Mouse (Mus musculus): ENCODE results near the gene Rbbp5. TPM values are rescaled to one million over a fixed set of nuclear protein-coding genes. Genes with fewer than 3 reads are reported as not detected.
"Not testable (repeated sequence)": the region's sequence is repeated elsewhere in the genome, so short reads cannot be mapped to it uniquely, and the experiment has no call there.

Rbbp5 gene
- polyA plus RNA-seq, 1 experiment from 2014 or later: 47.3 TPM

DNA sequence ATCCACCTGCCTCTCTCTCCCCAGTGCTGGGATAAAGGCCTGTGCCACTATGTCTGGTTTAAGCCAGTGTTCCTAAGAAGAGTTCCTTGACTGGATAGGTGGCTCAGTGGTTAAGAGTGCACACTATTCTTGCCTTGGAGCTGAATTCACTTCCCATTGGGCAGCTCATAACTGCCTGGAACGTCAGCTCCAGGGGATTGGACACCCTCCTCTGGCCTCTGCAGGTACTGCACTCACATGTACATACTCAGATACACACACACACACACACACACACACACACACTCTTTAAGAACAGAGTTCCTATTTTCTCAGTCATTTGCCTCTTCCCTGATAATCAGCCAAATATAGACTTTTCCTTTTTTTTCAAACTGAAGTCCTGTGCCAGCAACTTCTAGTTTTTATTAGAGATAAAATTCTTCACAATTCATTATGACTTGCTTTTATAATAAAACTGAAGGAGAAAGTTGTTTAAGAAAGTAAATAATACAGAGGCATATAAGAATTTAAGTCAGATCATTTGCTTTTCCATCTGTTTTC, 36.2 kb upstream of the Rbbp5 start:
- Histone ChIP-seq H3K27me3 (ENCODE audit: control insufficient read depth, insufficient read depth, low read length) (no peaks in the 10 kb centered on the region), H3K9ac (ENCODE audit: low read depth, low read length) (no peak overlapping the region), H3K4me1 (ENCODE audit: control insufficient read depth, insufficient read depth, low read length) (no peaks in the 10 kb centered on the region), H3K36me3 (ENCODE audit: control insufficient read depth, insufficient read depth, low read length) (peaks cover 30% of the 10 kb centered on the region; the same call in 1 of the 2 replicates), H3K27ac (ENCODE audit: low read depth, low read length) (no peak overlapping the region), H3K4me3 (ENCODE audit: low read length) (no peak overlapping the region), H3K4me2 (replicated peaks; ENCODE audit: low read depth, low read length) (no peak overlapping the region), H3K9me3 (ENCODE audit: control insufficient read depth, low read length) (no peaks in the 10 kb centered on the region; the same call in 1 of the 2 replicates)
- WGBS: 68% methylated on average over 1 of the region's 1 CpGs
- no peak for ATAC-seq (ENCODE audit: low FRiP score, low TSS enrichment)

DNA sequence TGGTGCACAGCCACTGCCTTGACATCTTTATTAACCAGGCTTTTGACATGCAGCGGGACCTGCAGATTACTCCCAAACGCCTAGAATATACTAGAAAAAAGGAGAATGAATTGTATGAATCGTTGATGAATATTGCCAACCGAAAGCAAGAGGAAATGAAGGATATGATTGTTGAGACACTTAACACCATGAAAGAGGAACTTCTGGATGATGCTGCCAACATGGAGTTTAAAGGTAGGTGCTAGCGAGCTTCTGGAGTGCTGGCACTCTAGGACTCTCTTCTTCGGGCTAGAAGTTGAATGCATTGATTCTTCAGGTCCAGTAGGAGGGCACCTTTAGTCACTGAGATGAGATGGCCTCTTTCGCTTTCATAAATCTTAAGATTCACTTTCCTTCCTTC, 27.4 kb upstream of the Rbbp5 start:
- no peak overlapping the region for H3K4me2 ChIP-seq (replicated peaks; ENCODE audit: low read depth, low read length)
- WGBS: 90% methylated on average over 7 of the region's 7 CpGs
- no peak overlapping the region for H3K27ac ChIP-seq (ENCODE audit: low read depth, low read length)
- H3K4me1 ChIP-seq (ENCODE audit: control insufficient read depth, insufficient read depth, low read length): no peaks in the 10 kb centered on the region
- ATAC-seq (ENCODE audit: low FRiP score, low TSS enrichment): no peak
- peaks cover 34% of the 10 kb centered on the region for H3K36me3 ChIP-seq (ENCODE audit: control insufficient read depth, insufficient read depth, low read length)
- H3K4me3 ChIP-seq (ENCODE audit: low read length): no peak overlapping the region
- no peaks in the 10 kb centered on the region for H3K27me3 ChIP-seq (ENCODE audit: control insufficient read depth, insufficient read depth, low read length)
- no peak overlapping the region for H3K9ac ChIP-seq (ENCODE audit: low read depth, low read length)
- no peaks in the 10 kb centered on the region for H3K9me3 ChIP-seq (ENCODE audit: control insufficient read depth, low read length)

DNA sequence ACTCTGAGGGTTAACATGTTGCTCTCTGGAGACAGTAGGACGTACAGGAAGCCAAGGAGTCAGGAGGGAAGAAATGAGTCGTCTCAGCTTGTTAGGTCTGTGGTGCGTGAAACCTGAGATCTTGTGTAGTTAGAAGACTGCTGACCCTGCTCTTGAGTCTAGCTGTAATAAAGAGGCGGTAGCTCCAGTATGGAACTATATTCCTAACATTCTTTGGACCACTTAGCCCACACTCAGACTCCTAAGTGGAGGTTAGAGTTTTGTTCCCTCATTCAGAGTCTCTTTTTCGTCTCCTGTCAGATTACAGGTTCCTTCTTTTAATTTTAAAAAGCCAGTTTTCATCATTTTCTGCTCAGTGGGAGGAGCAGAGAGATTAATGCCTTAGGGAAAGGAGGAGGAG, 12.5 kb upstream of the Rbbp5 start:
- no peaks in the 10 kb centered on the region for H3K27me3 ChIP-seq (ENCODE audit: control insufficient read depth, insufficient read depth, low read length)
- WGBS: 53% methylated on average over 5 of the region's 5 CpGs
- no peak overlapping the region for H3K27ac ChIP-seq (ENCODE audit: low read depth, low read length)
- H3K4me1 ChIP-seq (ENCODE audit: control insufficient read depth, insufficient read depth, low read length): no peaks in the 10 kb centered on the region
- H3K4me2 ChIP-seq (replicated peaks; ENCODE audit: low read depth, low read length): no peak overlapping the region
- no peak for ATAC-seq (ENCODE audit: low FRiP score, low TSS enrichment)
- no peak overlapping the region for H3K9ac ChIP-seq (ENCODE audit: low read depth, low read length)
- peaks cover 36% of the 10 kb centered on the region for H3K36me3 ChIP-seq (ENCODE audit: control insufficient read depth, insufficient read depth, low read length)
- no peaks in the 10 kb centered on the region for H3K9me3 ChIP-seq (ENCODE audit: control insufficient read depth, low read length)
- H3K4me3 ChIP-seq (ENCODE audit: low read length): no peak overlapping the region

DNA sequence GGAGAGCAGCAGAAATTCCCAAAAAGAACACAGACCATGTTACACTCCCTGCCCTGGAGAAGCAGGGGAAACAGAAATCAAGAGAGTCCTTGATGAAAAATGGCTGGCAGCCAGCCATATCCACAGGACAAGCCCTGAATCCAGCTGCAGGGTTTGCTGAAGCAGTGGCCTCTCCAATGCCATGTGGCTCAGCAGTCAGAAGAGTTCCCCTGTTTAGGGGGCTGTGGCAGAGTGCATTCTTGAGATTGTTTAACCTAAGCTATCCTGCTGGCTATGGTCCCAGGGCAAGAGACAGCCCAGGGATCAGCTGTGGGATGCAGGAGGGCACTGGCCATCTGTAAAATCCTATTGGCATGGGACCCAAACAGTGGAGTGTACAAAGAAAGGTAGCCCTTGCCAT, 8.2 kb upstream of the Rbbp5 start:
- Histone ChIP-seq H3K9me3 (ENCODE audit: control insufficient read depth, low read length) (no peaks in the 10 kb centered on the region), H3K9ac (ENCODE audit: low read depth, low read length) (no peak overlapping the region), H3K4me1 (ENCODE audit: control insufficient read depth, insufficient read depth, low read length) (no peaks in the 10 kb centered on the region), H3K27me3 (ENCODE audit: control insufficient read depth, insufficient read depth, low read length) (no peaks in the 10 kb centered on the region), H3K4me3 (ENCODE audit: low read length) (no peak overlapping the region), H3K36me3 (ENCODE audit: control insufficient read depth, insufficient read depth, low read length) (peaks cover 15% of the 10 kb centered on the region), H3K27ac (ENCODE audit: low read depth, low read length) (no peak overlapping the region), H3K4me2 (replicated peaks; ENCODE audit: low read depth, low read length) (no peak overlapping the region)
- no peak for ATAC-seq (ENCODE audit: low FRiP score, low TSS enrichment)

DNA sequence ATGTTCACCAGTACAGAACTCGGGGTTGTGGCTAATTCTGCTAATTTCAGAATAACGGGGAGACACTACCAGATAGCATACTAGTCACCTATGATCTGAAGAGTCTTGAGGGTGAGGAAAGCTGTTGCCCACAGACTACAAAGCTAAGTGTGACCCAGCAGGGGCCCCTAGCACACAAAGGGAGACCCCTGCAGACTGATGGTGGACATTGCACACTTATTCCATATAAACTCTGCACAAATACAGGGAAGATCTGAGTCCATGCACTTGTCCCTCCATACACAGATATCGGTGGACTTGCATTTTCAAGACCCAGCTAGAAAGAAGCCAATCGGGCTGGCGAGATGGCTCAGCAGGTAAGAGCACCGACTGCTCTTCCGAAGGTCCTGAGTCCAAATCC, 7.6 kb upstream of the Rbbp5 start:
- Histone ChIP-seq H3K4me1 (ENCODE audit: control insufficient read depth, insufficient read depth, low read length) (no peaks in the 10 kb centered on the region), H3K4me2 (replicated peaks; ENCODE audit: low read depth, low read length) (no peak overlapping the region), H3K9ac (ENCODE audit: low read depth, low read length) (no peak overlapping the region), H3K27ac (ENCODE audit: low read depth, low read length) (no peak overlapping the region), H3K4me3 (ENCODE audit: low read length) (no peak overlapping the region), H3K27me3 (ENCODE audit: control insufficient read depth, insufficient read depth, low read length) (no peaks in the 10 kb centered on the region), H3K9me3 (ENCODE audit: control insufficient read depth, low read length) (no peaks in the 10 kb centered on the region), H3K36me3 (ENCODE audit: control insufficient read depth, insufficient read depth, low read length) (peaks cover 10% of the 10 kb centered on the region; the same call in 1 of the 2 replicates)
- WGBS: 91% methylated on average over 7 of the region's 7 CpGs
- no peak for ATAC-seq (ENCODE audit: low FRiP score, low TSS enrichment)

DNA sequence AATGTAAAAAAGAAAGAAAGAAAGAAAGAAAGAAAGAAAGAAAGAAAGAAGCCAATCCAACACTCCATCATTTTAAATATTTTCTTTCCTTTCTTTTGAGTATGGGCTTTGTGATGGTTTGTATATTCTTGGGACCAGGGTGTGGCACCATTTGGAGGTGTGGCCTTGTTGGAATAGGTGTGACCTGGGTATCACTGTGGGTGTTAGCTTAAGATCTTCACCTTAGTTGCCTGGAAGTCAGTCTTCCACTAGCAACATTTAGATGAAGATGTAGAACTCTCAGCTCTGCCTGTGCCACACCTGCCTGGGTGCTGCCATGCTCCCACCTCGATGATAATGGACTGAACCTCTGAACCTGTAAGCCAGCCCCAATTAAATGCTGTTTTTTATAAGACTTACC, 7.1 kb upstream of the Rbbp5 start:
- H3K4me1 ChIP-seq (ENCODE audit: control insufficient read depth, insufficient read depth, low read length); H3K4me3 ChIP-seq (ENCODE audit: low read length); H3K4me2 ChIP-seq (replicated peaks; ENCODE audit: low read depth, low read length); H3K36me3 ChIP-seq (ENCODE audit: control insufficient read depth, insufficient read depth, low read length); H3K27me3 ChIP-seq (ENCODE audit: control insufficient read depth, insufficient read depth, low read length); H3K9me3 ChIP-seq (ENCODE audit: control insufficient read depth, low read length); H3K9ac ChIP-seq (ENCODE audit: low read depth, low read length); H3K27ac ChIP-seq (ENCODE audit: low read depth, low read length); ATAC-seq (ENCODE audit: low FRiP score, low TSS enrichment): not testable (repeated sequence)
- 78% methylated on average over 1 of the region's 1 CpGs for WGBS

GRCm38 (mm10) chr1:132471032-132471431, 6.1 kb upstream of the Rbbp5 start:
- Histone ChIP-seq H3K9ac (ENCODE audit: low read depth, low read length) (no peak overlapping the region), H3K9me3 (ENCODE audit: control insufficient read depth, low read length) (no peaks in the 10 kb centered on the region), H3K4me1 (ENCODE audit: control insufficient read depth, insufficient read depth, low read length) (no peaks in the 10 kb centered on the region), H3K27me3 (ENCODE audit: control insufficient read depth, insufficient read depth, low read length) (no peaks in the 10 kb centered on the region), H3K4me3 (ENCODE audit: low read length) (no peak overlapping the region), H3K27ac (ENCODE audit: low read depth, low read length) (no peak overlapping the region), H3K36me3 (ENCODE audit: control insufficient read depth, insufficient read depth, low read length) (peaks cover 3% of the 10 kb centered on the region; the same call in 1 of the 2 replicates), H3K4me2 (replicated peaks; ENCODE audit: low read depth, low read length) (no peak overlapping the region)
- 92% methylated on average over 2 of the region's 2 CpGs for WGBS
- no peak for ATAC-seq (ENCODE audit: low FRiP score, low TSS enrichment)

DNA sequence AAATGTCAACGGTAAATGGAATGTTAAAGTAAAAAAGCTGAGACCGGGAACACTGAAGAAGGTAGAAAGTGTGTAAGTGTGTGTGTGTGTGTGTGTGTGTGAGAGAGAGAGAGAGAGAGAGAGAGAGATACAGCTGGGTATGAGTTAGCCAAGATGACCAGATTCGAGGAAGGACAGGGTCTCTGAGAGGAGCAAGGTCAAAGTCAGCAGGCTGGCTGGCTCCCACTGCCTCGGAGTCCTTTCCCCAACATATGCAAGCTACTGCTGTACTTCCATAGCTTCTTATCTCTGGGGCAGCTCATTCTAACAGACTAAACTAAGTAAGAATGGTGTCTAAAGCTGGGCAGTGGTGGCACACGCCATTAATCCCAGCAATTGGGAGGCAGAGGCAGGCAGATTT, 5.7 kb upstream of the Rbbp5 start:
- Histone ChIP-seq H3K4me2 (replicated peaks; ENCODE audit: low read depth, low read length) (no peak overlapping the region), H3K36me3 (ENCODE audit: control insufficient read depth, insufficient read depth, low read length) (no peaks in the 10 kb centered on the region; the same call in 1 of the 2 replicates), H3K4me3 (ENCODE audit: low read length) (no peak overlapping the region), H3K9me3 (ENCODE audit: control insufficient read depth, low read length) (no peaks in the 10 kb centered on the region), H3K4me1 (ENCODE audit: control insufficient read depth, insufficient read depth, low read length) (no peaks in the 10 kb centered on the region), H3K27ac (ENCODE audit: low read depth, low read length) (no peak overlapping the region), H3K9ac (ENCODE audit: low read depth, low read length) (no peak overlapping the region), H3K27me3 (ENCODE audit: control insufficient read depth, insufficient read depth, low read length) (no peaks in the 10 kb centered on the region)
- ATAC-seq (ENCODE audit: low FRiP score, low TSS enrichment): no peak
- 92% methylated on average over 5 of the region's 5 CpGs for WGBS

DNA sequence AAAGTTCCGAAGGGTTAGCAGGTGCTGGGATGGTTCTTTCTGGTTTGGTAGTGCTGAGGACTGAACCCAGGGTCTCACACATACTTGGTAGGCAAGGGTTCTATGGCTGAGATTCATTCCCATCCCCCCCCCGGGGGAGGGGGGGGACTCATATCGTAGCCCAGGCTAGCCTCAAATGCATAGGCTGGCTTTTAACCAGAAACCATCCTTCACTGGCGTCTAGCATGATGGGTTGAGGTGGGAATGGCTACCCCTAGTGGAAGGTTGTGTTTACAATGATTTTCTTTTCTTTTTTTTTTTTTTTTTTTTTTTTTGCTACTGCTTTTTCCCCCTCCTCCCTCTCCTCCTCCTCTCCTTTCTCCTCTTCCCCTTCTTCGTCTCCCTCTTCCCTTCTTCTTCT, 4.6 kb upstream of the Rbbp5 start:
- Histone ChIP-seq H3K9me3 (ENCODE audit: control insufficient read depth, low read length) (no peaks in the 10 kb centered on the region), H3K4me2 (replicated peaks; ENCODE audit: low read depth, low read length) (no peak overlapping the region), H3K36me3 (ENCODE audit: control insufficient read depth, insufficient read depth, low read length) (no peaks in the 10 kb centered on the region), H3K4me1 (ENCODE audit: control insufficient read depth, insufficient read depth, low read length) (no peaks in the 10 kb centered on the region), H3K4me3 (ENCODE audit: low read length) (no peak overlapping the region), H3K9ac (ENCODE audit: low read depth, low read length) (no peak overlapping the region), H3K27ac (ENCODE audit: low read depth, low read length) (no peak overlapping the region), H3K27me3 (ENCODE audit: control insufficient read depth, insufficient read depth, low read length) (no peaks in the 10 kb centered on the region)
- 66% methylated on average over 5 of the region's 5 CpGs for WGBS
- no peak for ATAC-seq (ENCODE audit: low FRiP score, low TSS enrichment)
